Mouse (Mus musculus) ES-E14 (cell line): ENCODE results near the gene Scel. TPM values are rescaled to one million over a fixed set of nuclear protein-coding genes. Genes with fewer than 3 reads are reported as not detected.
A peak's percentile ranks its signal among the peaks of the same experiment; 100 is the strongest.

Experiments
- DNase-seq: peaks from one replicate; pipeline ENCODE4 v3.0.0-alpha.2; 2013; ENCODE audit warnings: low read depth, low spot score
- H3K27ac ChIP-seq: 2 replicates; pipeline ENCODE4 v1.5.1; 2012; ENCODE audit warnings: low read depth, mild to moderate bottlenecking, low read length, moderate library complexity, mixed read lengths; ENCODE audit not compliant: poor library complexity, insufficient read depth, severe bottlenecking
- H3K36me3 ChIP-seq: 2 replicates; pipeline ENCODE4 v1.6.1; 2012; ENCODE audit warnings: mild to moderate bottlenecking, low read length, moderate library complexity, mixed read lengths; ENCODE audit not compliant: control insufficient read depth, poor library complexity, insufficient read depth, severe bottlenecking
- H3K4me1 ChIP-seq, 2 experiments: fragments of 150-350 bp in 1 of 2; sonication (generic) in 1 of 2; 2 replicates each; pipeline ENCODE4 v1.6.1; 2012; ENCODE audit warnings: low read length in 2 of 2, mild to moderate bottlenecking in 1 of 2, mixed read lengths in 1 of 2; ENCODE audit not compliant: control insufficient read depth in 2 of 2, insufficient read depth in 2 of 2, poor library complexity in 1 of 2
- H3K4me3 ChIP-seq, 2 experiments: fragments of 150-350 bp in 1 of 2; sonication (generic) in 1 of 2; 2 replicates each; pipeline ENCODE4 v1.5.1; 2012; ENCODE audit warnings: low read length in 2 of 2, low read depth in 1 of 2, mild to moderate bottlenecking in 1 of 2, mixed read lengths in 1 of 2; ENCODE audit not compliant: insufficient read depth in 1 of 2, poor library complexity in 1 of 2, severe bottlenecking in 1 of 2
- H3K9ac ChIP-seq: 2 replicates; pipeline ENCODE4 v1.6.1; 2012; ENCODE audit warnings: low read depth, mild to moderate bottlenecking, low read length, mixed read lengths; ENCODE audit not compliant: poor library complexity, insufficient read depth, severe bottlenecking
- H3K9me3 ChIP-seq: fragments of 150-350 bp; sonication (generic); 2 replicates; pipeline ENCODE4 v1.6.1; 2012; ENCODE audit warnings: low read depth, mild to moderate bottlenecking, low read length; ENCODE audit not compliant: control insufficient read depth, insufficient read depth
- CHD2 ChIP-seq: IDR thresholded peaks from 2 replicates; pipeline ENCODE4 v1.6.1; 2014; ENCODE audit warnings: mild to moderate bottlenecking, low read depth, low read length, inconsistent platforms
- HCFC1 ChIP-seq: IDR thresholded peaks from 2 replicates; pipeline ENCODE4 v1.6.1; 2012; ENCODE audit warnings: low read length, inconsistent platforms, borderline replicate concordance; ENCODE audit not compliant: insufficient read depth
- MAFK ChIP-seq: IDR thresholded peaks from 2 replicates; pipeline ENCODE4 v1.6.1; 2014; ENCODE audit warnings: mild to moderate bottlenecking, low read depth, low read length, inconsistent platforms; ENCODE audit not compliant: insufficient read depth
- ZC3H11A ChIP-seq: IDR thresholded peaks from 2 replicates; pipeline ENCODE4 v1.6.1; 2012; ENCODE audit warnings: low read depth, mild to moderate bottlenecking, inconsistent platforms, low read length, borderline replicate concordance
- ZNF384 ChIP-seq: IDR thresholded peaks from 2 replicates; pipeline ENCODE4 v1.6.1; 2012; ENCODE audit warnings: low read depth, low read length, inconsistent platforms
- in situ Hi-C, 2 experiments: fragments of 600-800 bp; cut with MboI; formaldehyde crosslinking; loops; one replicate each; pipeline ENCODE4 v1.15.1; 2025; ENCODE audit warnings: low sequenced_read_pairs in 2 of 2, inconsistent platforms in 1 of 2; ENCODE audit not compliant: unreplicated experiment in 2 of 2
- total RNA-seq: library from RNA; depleted of rRNA; stranded (reverse); fragments of 300-350 nt; gene quantifications from 2 replicates; pipeline ENCODE4 v1.2.3, GENCODE M21; 2012

The Scel gene
- total RNA-seq, 1 experiment: 0.49 TPM

DNA sequence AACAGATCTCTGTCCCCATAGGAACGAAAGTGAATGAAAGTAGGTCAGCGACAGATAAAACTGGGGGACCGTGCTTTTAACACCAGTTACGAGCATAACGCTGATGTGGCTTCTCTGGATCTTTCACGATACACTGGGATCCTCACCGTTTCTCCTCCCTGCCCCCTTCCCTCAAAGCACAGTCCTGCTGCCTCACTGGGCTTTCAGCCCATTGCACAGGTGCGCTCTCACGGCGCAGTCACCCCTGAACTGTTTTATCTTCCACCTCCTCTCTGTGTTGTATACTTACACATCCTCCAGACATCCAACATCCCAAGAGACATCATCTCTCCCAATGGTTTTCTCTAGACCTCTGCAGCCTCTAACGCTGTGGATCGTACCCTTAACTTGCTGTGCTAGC, 33.1 kb downstream of the Scel start:
- Histone ChIP-seq H3K4me3 (no peak overlapping the region), H3K36me3 (no peaks in the 10 kb centered on the region), H3K9ac (no peak overlapping the region), H3K4me1 (no peaks in the 10 kb centered on the region), H3K9me3 (no peaks in the 10 kb centered on the region), H3K27ac (no peak overlapping the region)
- DNase-seq: no peak
- in situ Hi-C loops: no loop called here
- TF ChIP-seq MAFK (no peak), HCFC1 (no peak), ZC3H11A (no peak), CHD2 (no peak), ZNF384 (no peak)

DNA sequence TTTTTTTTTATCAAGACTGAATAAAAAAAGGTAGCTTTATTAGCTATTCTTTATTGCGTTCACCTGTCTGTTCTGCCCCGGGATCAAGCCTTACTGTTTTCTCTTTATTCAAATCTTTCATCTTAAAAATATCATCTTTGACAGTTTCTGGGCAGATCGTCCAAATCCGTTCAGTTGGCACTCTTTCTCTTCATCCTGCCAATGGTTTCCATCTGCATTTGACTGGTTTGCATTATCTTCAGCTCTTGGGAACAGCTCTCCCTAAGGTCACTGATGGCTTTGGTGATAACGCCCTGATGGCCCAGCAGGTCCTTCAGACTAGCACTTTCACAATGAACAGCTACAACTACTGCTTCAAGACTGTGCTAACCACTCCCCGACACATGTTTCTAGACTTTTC, 35.1 kb downstream of the Scel start:
- Histone ChIP-seq H3K4me1 (no peaks in the 10 kb centered on the region), H3K27ac (no peak overlapping the region), H3K9ac (no peak overlapping the region), H3K9me3 (no peaks in the 10 kb centered on the region), H3K36me3 (no peaks in the 10 kb centered on the region), H3K4me3 (no peak overlapping the region)
- TF ChIP-seq ZC3H11A (no peak), CHD2 (no peak), ZNF384 (no peak), HCFC1 (no peak), MAFK (no peak)
- no peak for DNase-seq
- in situ Hi-C loops: no loop called here

DNA sequence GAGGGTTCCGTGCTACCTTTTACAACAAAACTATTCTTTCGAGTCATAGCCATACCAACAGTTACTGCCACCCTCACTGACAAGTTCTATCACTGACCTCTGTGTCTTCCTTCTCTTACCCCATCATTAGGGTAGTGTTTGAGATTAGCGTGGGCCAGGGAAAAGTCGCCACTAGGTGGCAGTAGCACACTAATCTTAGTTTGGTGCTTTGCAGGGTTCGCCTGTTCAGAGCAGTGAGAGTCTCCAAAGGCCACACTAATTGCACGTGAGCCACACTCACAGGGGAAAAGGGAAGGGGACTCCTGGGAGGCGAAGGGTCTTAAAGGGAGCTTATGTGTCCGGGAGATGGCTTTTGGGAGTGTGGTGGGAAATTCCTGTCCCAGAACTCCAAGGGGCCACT, 37.3 kb downstream of the Scel start:
- H3K9ac ChIP-seq: no peak overlapping the region
- no peaks in the 10 kb centered on the region for H3K36me3 ChIP-seq
- no peaks in the 10 kb centered on the region for H3K9me3 ChIP-seq
- peak; percentile 80 for DNase-seq
- H3K27ac ChIP-seq: no peak overlapping the region
- H3K4me3 ChIP-seq: no peak overlapping the region
- in situ Hi-C loops: loop anchor here in 1 of 2 experiments (10.0 kb wide), 1 partner anchor 164 kb away; no protein-coding TSS in a partner anchor
- TF ChIP-seq ZNF384: no peak
- peak; percentile 75; the same call in 1 of the 2 replicates for TF ChIP-seq ZC3H11A
- peaks cover 0 to 2% of the 10 kb centered on the region in 2 experiments; a peak in 1 of 4 replicates for H3K4me1 ChIP-seq

DNA sequence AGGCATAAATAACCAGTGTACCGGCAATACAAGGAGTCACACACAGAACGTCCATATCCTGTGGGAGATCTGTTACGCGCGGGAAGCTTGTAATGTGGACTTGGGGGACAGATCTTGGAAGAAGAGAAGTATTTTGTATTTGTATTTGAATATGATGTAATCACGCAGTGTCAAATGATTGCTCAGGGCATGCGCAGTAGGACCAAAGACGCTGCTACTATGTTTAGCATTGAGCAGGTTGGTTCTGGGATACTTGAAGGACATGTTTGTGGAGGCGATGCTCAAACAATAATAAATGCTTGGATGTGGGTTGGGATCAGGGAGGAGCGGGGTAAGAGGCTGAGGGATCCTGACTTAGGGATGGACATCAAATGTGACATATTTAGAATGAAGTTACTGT, 37.8 kb downstream of the Scel start:
- in situ Hi-C loops: loop anchor here in 1 of 2 experiments (10.0 kb wide), 1 partner anchor 164 kb away; no protein-coding TSS in a partner anchor
- no peak overlapping the region for H3K4me3 ChIP-seq
- no peak overlapping the region for H3K27ac ChIP-seq
- no peak for TF ChIP-seq ZC3H11A
- TF ChIP-seq MAFK: no peak
- no peak for TF ChIP-seq ZNF384
- TF ChIP-seq HCFC1: no peak
- TF ChIP-seq CHD2: no peak
- no peaks in the 10 kb centered on the region for H3K9me3 ChIP-seq
- H3K36me3 ChIP-seq: no peaks in the 10 kb centered on the region
- DNase-seq: no peak
- no peak overlapping the region for H3K9ac ChIP-seq
- peaks cover 0 to 2% of the 10 kb centered on the region in 2 experiments; a peak in 1 of 4 replicates for H3K4me1 ChIP-seq

DNA sequence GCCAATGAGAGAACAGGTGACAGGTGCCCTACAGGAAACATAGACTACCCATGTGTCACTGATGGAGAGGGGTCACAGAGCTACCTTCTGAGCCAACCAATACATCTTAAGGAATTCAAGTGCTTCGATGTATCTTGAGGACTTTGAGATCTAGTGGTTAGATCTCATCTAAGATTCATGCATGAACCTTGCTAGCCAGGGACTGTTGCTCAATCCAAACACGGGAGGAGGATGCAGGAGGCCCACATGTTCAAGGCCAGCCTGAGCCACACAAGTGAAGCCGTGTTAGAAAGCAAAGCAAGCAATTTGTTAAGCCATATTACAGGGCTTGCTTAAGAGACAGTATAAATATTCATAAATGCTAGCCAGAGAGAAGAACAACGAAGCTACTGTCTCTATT, 38.8 kb downstream of the Scel start:
- Histone ChIP-seq H3K9me3 (no peaks in the 10 kb centered on the region), H3K36me3 (no peaks in the 10 kb centered on the region), H3K9ac (no peak overlapping the region), H3K4me3 (no peak overlapping the region), H3K27ac (no peak overlapping the region), H3K4me1 (peaks cover 0 to 2% of the 10 kb centered on the region in 2 experiments; a peak in 1 of 4 replicates)
- in situ Hi-C loops: loop anchor here in 1 of 2 experiments (10.0 kb wide), 1 partner anchor 163 kb away; no protein-coding TSS in a partner anchor
- TF ChIP-seq ZNF384 (no peak), MAFK (no peak), CHD2 (no peak), ZC3H11A (no peak), HCFC1 (no peak)
- DNase-seq: no peak
